Mouse (Mus musculus) lung, embryonic 14.5 days (tissue): ENCODE data around the gene Ciita. TPM values are rescaled to one million over a fixed set of nuclear protein-coding genes. Genes with fewer than 3 reads are reported as not detected.

ENCODE experiments used
- ATAC-seq: fragments of 200-750 bp; cut with Nextera tagmentation; 2 replicates; pipeline ENCODE4 v1.8.0; 2017; ENCODE audit warnings: mild to moderate bottlenecking, moderate TSS enrichment, moderate library complexity; ENCODE audit not compliant: insufficient read depth
- DNase-seq: peaks from one replicate; pipeline ENCODE4 v3.0.0-alpha.2; 2015
- H3K27ac ChIP-seq: fragments of 300-500 bp; sonication (generic); 2 replicates; pipeline ENCODE4 v1.5.1; 2014; ENCODE audit warnings: low read depth, mild to moderate bottlenecking, moderate library complexity
- H3K27me3 ChIP-seq: fragments of 300-500 bp; sonication (generic); 2 replicates; pipeline ENCODE4 v1.6.1; 2014; ENCODE audit warnings: low read length, control low read depth; ENCODE audit not compliant: insufficient read depth
- H3K36me3 ChIP-seq: fragments of 300-500 bp; sonication (generic); 2 replicates; pipeline ENCODE4 v1.6.1; 2014; ENCODE audit warnings: control low read depth; ENCODE audit not compliant: insufficient read depth
- H3K4me1 ChIP-seq: fragments of 300-500 bp; sonication (generic); 2 replicates; pipeline ENCODE4 v1.6.1; 2014; ENCODE audit warnings: antibody characterized with exemption, control low read depth; ENCODE audit not compliant: insufficient read depth
- H3K4me2 ChIP-seq: fragments of 300-500 bp; sonication (generic); 2 replicates; pipeline ENCODE4 v1.6.1; 2014; ENCODE audit warnings: mild to moderate bottlenecking
- H3K4me3 ChIP-seq: fragments of 300-500 bp; sonication (generic); 2 replicates; pipeline ENCODE4 v1.5.1; 2014; ENCODE audit warnings: low read depth, low read length
- H3K9ac ChIP-seq: fragments of 300-500 bp; sonication (generic); 2 replicates; pipeline ENCODE4 v1.6.1; 2014
- H3K9me3 ChIP-seq: fragments of 300-500 bp; sonication (generic); 2 replicates; pipeline ENCODE4 v1.6.1; 2016; ENCODE audit warnings: low read depth, low read length, control low read depth
- CTCF ChIP-seq: IDR thresholded peaks from 2 replicates; pipeline ENCODE4 v1.5.1; 2016; ENCODE audit warnings: antibody characterized with exemption, low read depth
- WGBS: fragments of 180-500 bp; shearing (Covaris S2); extraction: QIAGEN DNeasy Blood & Tissue Kit; methylation state at CpG from one replicate; pipeline ENCODE4 v1.1.7; 2014; 5-methylcytosine and 5-hydroxymethylcytosine counted together
- polyA plus RNA-seq: library from polyadenylated mRNA; unstranded; fragments of >200 nt; fragmentation: Nextera tagmentation; extraction: Ambion mirVana; gene quantifications from 2 replicates; pipeline ENCODE4 v1.2.1, GENCODE M21; 2014

Ciita gene
- 0.25 and 0.51 TPM in 2 replicates for polyA plus RNA-seq

GRCm38 (mm10) chr16:10479857-10480256 is at the start of gene Ciita:
Gene Ciita, plus strand, starts transcription at chr16:10480059.
- no peak within 1 kb of the TSS for H3K4me3 ChIP-seq
- DNase-seq (no peak), ATAC-seq (no peak)
- H3K27me3 ChIP-seq: no peaks in the 10 kb centered on the region
- H3K36me3 ChIP-seq: no peaks in the 10 kb centered on the region
- 77% methylated on average over 5 of the region's 5 CpGs for WGBS
- no peak for TF ChIP-seq CTCF
- H3K9ac ChIP-seq: no peak within 1 kb of the TSS
- H3K27ac ChIP-seq: no peak within 1 kb of the TSS
- H3K4me1 ChIP-seq: no peaks in the 10 kb centered on the region
- no peaks in the 10 kb centered on the region for H3K9me3 ChIP-seq
- no peak within 1 kb of the TSS for H3K4me2 ChIP-seq

- no peak overlapping the region for H3K27ac ChIP-seq
- TF ChIP-seq CTCF: no peak
- H3K4me2 ChIP-seq: no peak overlapping the region
- H3K4me1 ChIP-seq: no peaks in the 10 kb centered on the region
- ATAC-seq (no peak), DNase-seq (no peak)
- H3K36me3 ChIP-seq: peaks cover 3% of the 10 kb centered on the region; the same call in 1 of the 2 replicates
- no peak overlapping the region for H3K9ac ChIP-seq
- no peak overlapping the region for H3K4me3 ChIP-seq
- H3K9me3 ChIP-seq: no peaks in the 10 kb centered on the region
- H3K27me3 ChIP-seq: no peaks in the 10 kb centered on the region
- 81% methylated on average over 1 of the region's 1 CpGs for WGBS
Observed at GRCm38 (mm10) chr16:10431911-10432310, 47.9 kb upstream of the Ciita start.

GRCm38 (mm10) chr16:10432387-10432786 is 47.5 kb upstream of the Ciita start:
- H3K9me3 ChIP-seq: no peaks in the 10 kb centered on the region
- no peak overlapping the region for H3K4me3 ChIP-seq
- no peak overlapping the region for H3K9ac ChIP-seq
- no peaks in the 10 kb centered on the region for H3K4me1 ChIP-seq
- H3K36me3 ChIP-seq: no peaks in the 10 kb centered on the region
- no peak overlapping the region for H3K4me2 ChIP-seq
- DNase-seq: no peak
- H3K27me3 ChIP-seq: no peaks in the 10 kb centered on the region
- H3K27ac ChIP-seq: no peak overlapping the region
- 75% methylated on average over 4 of the region's 4 CpGs for WGBS
- TF ChIP-seq CTCF: no peak
- ATAC-seq: no peak

- no peak for ATAC-seq
- TF ChIP-seq CTCF: no peak
Observed at GRCm38 (mm10) chr16:10433344-10433743, 46.5 kb upstream of the Ciita start.

GRCm38 (mm10) chr16:10436166-10436565 is 43.7 kb upstream of the Ciita start:
- ATAC-seq (no peak), DNase-seq (no peak)
- Histone ChIP-seq H3K27ac (no peak overlapping the region), H3K4me1 (no peaks in the 10 kb centered on the region), H3K9ac (no peak overlapping the region), H3K36me3 (no peaks in the 10 kb centered on the region), H3K27me3 (no peaks in the 10 kb centered on the region), H3K4me3 (no peak overlapping the region), H3K9me3 (no peaks in the 10 kb centered on the region), H3K4me2 (no peak overlapping the region)
- WGBS: 70% methylated on average over 6 of the region's 6 CpGs
- TF ChIP-seq CTCF: no peak

More at GRCm38 (mm10) chr16:10433344-10433743, 46.5 kb upstream of the Ciita start:
- Histone ChIP-seq H3K9ac (no peak overlapping the region), H3K4me3 (no peak overlapping the region), H3K36me3 (no peaks in the 10 kb centered on the region), H3K4me1 (no peaks in the 10 kb centered on the region), H3K9me3 (no peaks in the 10 kb centered on the region), H3K27ac (no peak overlapping the region), H3K4me2 (no peak overlapping the region), H3K27me3 (no peaks in the 10 kb centered on the region)
- DNase-seq: no peak
- WGBS: 78% methylated on average over 5 of the region's 5 CpGs

- ATAC-seq (no peak), DNase-seq (no peak)
- 82% methylated on average over 5 of the region's 5 CpGs for WGBS
- Histone ChIP-seq H3K27ac (no peak overlapping the region), H3K9me3 (no peaks in the 10 kb centered on the region), H3K4me3 (no peak overlapping the region), H3K9ac (no peak overlapping the region), H3K36me3 (no peaks in the 10 kb centered on the region), H3K27me3 (no peaks in the 10 kb centered on the region), H3K4me1 (no peaks in the 10 kb centered on the region), H3K4me2 (no peak overlapping the region)
- TF ChIP-seq CTCF: no peak
Observed at GRCm38 (mm10) chr16:10438055-10438454, 41.8 kb upstream of the Ciita start.

GRCm38 (mm10) chr16:10441328-10441727 is 38.5 kb upstream of the Ciita start:
- H3K4me2 ChIP-seq: no peak overlapping the region
- H3K4me3 ChIP-seq: no peak overlapping the region
- no peak overlapping the region for H3K9ac ChIP-seq
- H3K27ac ChIP-seq: no peak overlapping the region
- no peaks in the 10 kb centered on the region for H3K9me3 ChIP-seq
- ATAC-seq (no peak), DNase-seq (no peak)
- TF ChIP-seq CTCF: no peak
- WGBS: 87% methylated on average over 6 of the region's 6 CpGs
- no peaks in the 10 kb centered on the region for H3K36me3 ChIP-seq
- H3K27me3 ChIP-seq: no peaks in the 10 kb centered on the region
- H3K4me1 ChIP-seq: no peaks in the 10 kb centered on the region

GRCm38 (mm10) chr16:10441761-10442160 is 38.1 kb upstream of the Ciita start:
- no peak for TF ChIP-seq CTCF
- Histone ChIP-seq H3K9ac (no peak overlapping the region), H3K36me3 (no peaks in the 10 kb centered on the region), H3K4me1 (no peaks in the 10 kb centered on the region), H3K27me3 (no peaks in the 10 kb centered on the region), H3K9me3 (no peaks in the 10 kb centered on the region), H3K4me3 (no peak overlapping the region), H3K4me2 (no peak overlapping the region), H3K27ac (no peak overlapping the region)
- 89% methylated on average over 4 of the region's 4 CpGs for WGBS
- DNase-seq (no peak), ATAC-seq (no peak)
